Mouse (Mus musculus) midbrain, embryonic 13.5 days (tissue): ENCODE data around the gene Ctsw. TPM values are rescaled to one million over a fixed set of nuclear protein-coding genes. Genes with fewer than 3 reads are reported as not detected.

Experiments used
- ATAC-seq: fragments of 200-750 bp; cut with Nextera tagmentation; 2 replicates; pipeline ENCODE4 v1.8.0; 2017; ENCODE audit warnings: mild to moderate bottlenecking, moderate TSS enrichment, moderate library complexity
- H3K27ac ChIP-seq: fragments of 300-500 bp; sonication (generic); 2 replicates; pipeline ENCODE4 v1.5.1; 2015; ENCODE audit warnings: inconsistent platforms, mild to moderate bottlenecking, moderate library complexity
- H3K27me3 ChIP-seq: fragments of 300-500 bp; sonication (generic); 2 replicates; pipeline ENCODE4 v1.6.1; 2015; ENCODE audit warnings: mild to moderate bottlenecking, inconsistent platforms
- H3K36me3 ChIP-seq: fragments of 300-500 bp; sonication (generic); 2 replicates; pipeline ENCODE4 v1.6.1; 2015; ENCODE audit warnings: mild to moderate bottlenecking, inconsistent platforms
- H3K4me1 ChIP-seq: fragments of 300-500 bp; sonication (generic); replicated peaks from 2 replicates; pipeline ENCODE4 v1.6.1; 2015; ENCODE audit warnings: inconsistent platforms
- H3K4me2 ChIP-seq: fragments of 300-500 bp; sonication (generic); replicated peaks from 2 replicates; pipeline ENCODE4 v1.6.1; 2015; ENCODE audit warnings: moderate library complexity, mild to moderate bottlenecking, inconsistent platforms
- H3K4me3 ChIP-seq: fragments of 300-500 bp; sonication (generic); replicated peaks from 2 replicates; pipeline ENCODE4 v1.5.1; 2015; ENCODE audit warnings: mild to moderate bottlenecking, inconsistent platforms
- H3K9ac ChIP-seq: fragments of 300-500 bp; sonication (generic); replicated peaks from 2 replicates; pipeline ENCODE4 v1.6.1; 2015; ENCODE audit warnings: mild to moderate bottlenecking, inconsistent platforms
- H3K9me3 ChIP-seq: fragments of 300-500 bp; sonication (generic); 2 replicates; pipeline ENCODE4 v1.6.1; 2016; ENCODE audit warnings: mild to moderate bottlenecking, inconsistent platforms
- WGBS: fragments of 180-500 bp; shearing (Covaris S2); methylation state at CpG from one replicate; pipeline ENCODE4 v1.1.7; 2015; 5-methylcytosine and 5-hydroxymethylcytosine counted together
- polyA plus RNA-seq: library from polyadenylated mRNA; unstranded; fragments of >200 nt; fragmentation: Nextera tagmentation; extraction: Ambion mirVana; gene quantifications from 2 replicates; pipeline ENCODE4 v1.2.1, GENCODE M21; 2015

Gene Ctsw
- polyA plus RNA-seq, 1 experiment from 2014 or later, result 5.7 TPM

GRCm38 (mm10) chr19:5473720-5474119 is 5.4 kb upstream of the Ctsw start, which contains the start of gene Efemp2:
Efemp2 (plus strand) TSS chr19:5473954.
- Histone ChIP-seq H3K36me3 (0 out of 2 replicates have a peak, but pooled peaks cover 11% of the 10 kb centered on the region), H3K9ac (peak within 1 kb of the TSS; percentile 81), H3K9me3 (no peaks in the 10 kb centered on the region), H3K4me1 (peaks cover 30% of the 10 kb centered on the region), H3K27ac (peak within 1 kb of the TSS; percentile 60), H3K4me3 (peak within 1 kb of the TSS; percentile 57), H3K27me3 (no peaks in the 10 kb centered on the region), H3K4me2 (peak within 1 kb of the TSS; percentile 95)
- WGBS, result 1% methylated on average over 22 of the region's 22 CpGs
- peak; percentile 65 for ATAC-seq

- peaks cover 30% of the 10 kb centered on the region for H3K4me1 ChIP-seq
- no peak overlapping the region for H3K27ac ChIP-seq
- 83% methylated on average over 3 of the region's 3 CpGs for WGBS
- no peaks in the 10 kb centered on the region for H3K27me3 ChIP-seq
- ATAC-seq, result no peak
- H3K4me2 ChIP-seq, result no peak overlapping the region
- no peak overlapping the region for H3K9ac ChIP-seq
- H3K9me3 ChIP-seq, result no peaks in the 10 kb centered on the region
- peaks cover 7% of the 10 kb centered on the region for H3K36me3 ChIP-seq
- H3K4me3 ChIP-seq, result no peak overlapping the region
Observed at GRCm38 (mm10) chr19:5472857-5473256, 4.5 kb upstream of the Ctsw start.

GRCm38 (mm10) chr19:5471846-5472245 is 3.5 kb upstream of the Ctsw start:
- 52% methylated on average over 5 of the region's 5 CpGs for WGBS
- H3K4me3 ChIP-seq, result no peak overlapping the region
- H3K27me3 ChIP-seq, result no peaks in the 10 kb centered on the region
- no peak for ATAC-seq
- H3K9ac ChIP-seq, result no peak overlapping the region
- peaks cover 12% of the 10 kb centered on the region for H3K36me3 ChIP-seq
- H3K27ac ChIP-seq, result peak overlapping the region; percentile 36; the same call in 1 of the 2 replicates
- H3K4me2 ChIP-seq, result no peak overlapping the region
- peaks cover 30% of the 10 kb centered on the region for H3K4me1 ChIP-seq
- H3K9me3 ChIP-seq, result no peaks in the 10 kb centered on the region

- H3K4me2 ChIP-seq, result no peak overlapping the region
- no peaks in the 10 kb centered on the region for H3K27me3 ChIP-seq
- H3K9me3 ChIP-seq, result no peaks in the 10 kb centered on the region
- no peak for ATAC-seq
- H3K36me3 ChIP-seq, result peaks cover 52% of the 10 kb centered on the region
- H3K27ac ChIP-seq, result no peak overlapping the region
- 98% methylated on average over 6 of the region's 6 CpGs for WGBS
- H3K4me3 ChIP-seq, result no peak overlapping the region
- 0 out of 2 replicates have a peak overlapping the region, but pooled peaks have one; percentile 14 for H3K9ac ChIP-seq
- H3K4me1 ChIP-seq, result peaks cover 26% of the 10 kb centered on the region
Observed at GRCm38 (mm10) chr19:5466916-5467500, 1.3 kb downstream of the Ctsw start.

GRCm38 (mm10) chr19:5465037-5465436 is 3.3 kb downstream of the Ctsw start:
- Histone ChIP-seq H3K4me1 (peaks cover 35% of the 10 kb centered on the region), H3K27me3 (no peaks in the 10 kb centered on the region), H3K4me2 (no peak overlapping the region), H3K36me3 (peaks cover 52% of the 10 kb centered on the region), H3K4me3 (no peak overlapping the region), H3K27ac (no peak overlapping the region), H3K9me3 (no peaks in the 10 kb centered on the region), H3K9ac (no peak overlapping the region)
- no peak for ATAC-seq
- WGBS, result 94% methylated on average over 8 of the region's 8 CpGs

GRCm38 (mm10) chr19:5463791-5464562 is 4.3 kb downstream of the Ctsw start:
- peak; percentile 72 for ATAC-seq
- Histone ChIP-seq H3K9me3 (no peaks in the 10 kb centered on the region), H3K4me1 (peaks cover 38% of the 10 kb centered on the region), H3K27ac (peak overlapping the region; percentile 76), H3K9ac (peak overlapping the region; percentile 66), H3K27me3 (peaks cover 6% of the 10 kb centered on the region), H3K4me3 (peak overlapping the region; percentile 35), H3K4me2 (peak overlapping the region; percentile 55), H3K36me3 (peaks cover 52% of the 10 kb centered on the region)
- 40% methylated on average over 15 of the region's 15 CpGs for WGBS

GRCm38 (mm10) chr19:5463212-5463611 is 5.1 kb downstream of the Ctsw start:
- WGBS, result 88% methylated on average over 9 of the region's 9 CpGs
- H3K4me1 ChIP-seq, result peaks cover 38% of the 10 kb centered on the region
- no peak overlapping the region for H3K4me2 ChIP-seq
- no peaks in the 10 kb centered on the region for H3K9me3 ChIP-seq
- H3K9ac ChIP-seq, result no peak overlapping the region
- H3K36me3 ChIP-seq, result peaks cover 52% of the 10 kb centered on the region
- ATAC-seq, result no peak
- H3K4me3 ChIP-seq, result no peak overlapping the region; the same call in 1 of the 2 replicates
- peaks cover 13% of the 10 kb centered on the region for H3K27me3 ChIP-seq
- 0 out of 2 replicates have a peak overlapping the region, but pooled peaks have one; percentile 3 for H3K27ac ChIP-seq

GRCm38 (mm10) chr19:5461411-5461810 is 6.9 kb downstream of the Ctsw start:
- H3K4me1 ChIP-seq, result peaks cover 50% of the 10 kb centered on the region
- peaks cover 36% of the 10 kb centered on the region for H3K36me3 ChIP-seq
- H3K9me3 ChIP-seq, result no peaks in the 10 kb centered on the region
- H3K4me2 ChIP-seq, result peak overlapping the region; percentile 86
- H3K9ac ChIP-seq, result peak overlapping the region; percentile 85
- peak overlapping the region; percentile 77 for H3K4me3 ChIP-seq
- H3K27ac ChIP-seq, result no peak overlapping the region
- no peak for ATAC-seq
- peaks cover 15% of the 10 kb centered on the region for H3K27me3 ChIP-seq
- WGBS, result 85% methylated on average over 6 of the region's 6 CpGs

GRCm38 (mm10) chr19:5460465-5460911 is 7.8 kb downstream of the Ctsw start, which contains the start of gene Fibp:
Fibp (plus strand) TSS chr19:5460615.
- 0% methylated on average over 32 of the region's 32 CpGs for WGBS
- Histone ChIP-seq H3K4me1 (peaks cover 58% of the 10 kb centered on the region), H3K27ac (peak within 1 kb of the TSS; percentile 82), H3K4me3 (peak within 1 kb of the TSS; percentile 77), H3K36me3 (peaks cover 27% of the 10 kb centered on the region), H3K27me3 (peaks cover 15% of the 10 kb centered on the region), H3K9ac (peak within 1 kb of the TSS; percentile 85), H3K9me3 (no peaks in the 10 kb centered on the region), H3K4me2 (peak within 1 kb of the TSS; percentile 86)
- peak; percentile 55 for ATAC-seq

- 23% methylated on average over 3 of the region's 3 CpGs for WGBS
- Histone ChIP-seq H3K4me3 (peak overlapping the region; percentile 77), H3K27ac (peak overlapping the region; percentile 82), H3K36me3 (peaks cover 21% of the 10 kb centered on the region), H3K4me2 (peak overlapping the region; percentile 86), H3K9ac (peak overlapping the region; percentile 85), H3K4me1 (peaks cover 58% of the 10 kb centered on the region), H3K27me3 (peaks cover 15% of the 10 kb centered on the region), H3K9me3 (no peaks in the 10 kb centered on the region)
- no peak for ATAC-seq
Observed at GRCm38 (mm10) chr19:5459896-5460295, 8.4 kb downstream of the Ctsw start.

GRCm38 (mm10) chr19:5459019-5459418 is 9.3 kb downstream of the Ctsw start:
- no peak overlapping the region for H3K9ac ChIP-seq
- H3K4me3 ChIP-seq, result no peak overlapping the region
- 73% methylated on average over 7 of the region's 7 CpGs for WGBS
- no peak overlapping the region for H3K27ac ChIP-seq
- H3K36me3 ChIP-seq, result peaks cover 14% of the 10 kb centered on the region
- H3K4me1 ChIP-seq, result peaks cover 53% of the 10 kb centered on the region
- peaks cover 15% of the 10 kb centered on the region for H3K27me3 ChIP-seq
- no peak overlapping the region for H3K4me2 ChIP-seq
- ATAC-seq, result no peak
- no peaks in the 10 kb centered on the region for H3K9me3 ChIP-seq
